Mouse (Mus musculus): Measurements from ENCODE around the gene Sema4g. TPM values are rescaled to one million over a fixed set of nuclear protein-coding genes. Genes with fewer than 3 reads are reported as not detected.

Sema4g gene
- total and polyA plus RNA-seq, 3 experiments = 0.15 to 0.47 TPM; not detected in 1

DNA sequence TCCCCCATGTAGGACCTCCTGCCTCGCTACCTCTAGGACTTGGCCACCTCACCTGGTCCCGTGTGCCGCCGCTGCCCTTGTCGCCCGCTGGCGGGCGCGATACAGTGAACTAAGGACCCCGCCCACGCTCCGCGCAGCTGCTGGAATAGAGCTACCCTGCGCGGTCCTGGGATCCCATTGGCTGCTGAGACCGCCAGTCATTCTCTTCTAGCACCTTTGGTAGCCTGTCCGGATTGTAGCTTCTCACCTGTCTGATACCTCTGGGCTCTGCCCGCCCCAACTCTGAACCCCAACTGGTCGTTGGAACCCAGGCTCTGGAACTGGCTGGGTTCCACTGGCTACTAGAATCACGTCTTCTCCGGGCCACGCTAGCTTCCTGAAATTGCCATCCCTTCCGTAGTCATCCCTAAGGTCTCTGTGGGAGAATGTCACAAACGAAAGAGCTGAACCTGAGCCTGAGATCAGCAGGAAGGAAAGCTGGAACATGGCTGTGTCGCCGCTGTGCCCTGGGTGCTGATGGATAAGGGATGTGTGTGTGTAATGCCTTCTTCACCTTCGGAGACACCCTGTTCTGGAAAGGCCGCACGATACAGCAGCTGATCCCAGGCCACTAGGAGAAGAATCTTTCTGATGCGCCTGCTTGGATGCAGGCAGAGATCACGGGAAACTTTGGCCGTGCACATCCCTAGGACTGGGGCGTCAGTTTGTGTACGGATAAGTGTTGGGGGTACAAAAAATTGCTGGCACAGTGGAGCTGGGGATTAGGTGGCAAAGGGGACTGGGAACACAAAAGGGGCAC lies 57.8 kb downstream of the Sema4g start:
- peak overlapping the region; percentile 35 for H3K27ac ChIP-seq (ENCODE audit: control insufficient read depth, low read depth, low read length)
- H3K9ac ChIP-seq (ENCODE audit: control insufficient read depth, low read depth, low read length, poor library complexity, severe bottlenecking) = peak overlapping the region; percentile 42
- peaks cover 5 to 13% of the 10 kb centered on the region in 2 experiments; a peak in 3 of 4 replicates for H3K4me1 ChIP-seq (ENCODE audit: control insufficient read depth in 1 of 2, insufficient read depth in 2 of 2, low read length in 2 of 2)
- H3K9me3 ChIP-seq (replicated peaks; ENCODE audit: insufficient read depth, low read length) = no peaks in the 10 kb centered on the region
- H3K27me3 ChIP-seq (ENCODE audit: control insufficient read depth in 1 of 2, insufficient read depth in 2 of 2, low read length in 2 of 2) = peaks cover 3 to 4% of the 10 kb centered on the region in 2 experiments; a peak in 2 of 4 replicates
- DNase-seq (ENCODE audit: low read depth, low spot score) = peak; percentile 93
- peaks cover 0 to 5% of the 10 kb centered on the region in 2 experiments; a peak in 1 of 4 replicates for H3K36me3 ChIP-seq (ENCODE audit: control insufficient read depth in 1 of 2, insufficient read depth in 2 of 2, low read length in 2 of 2)
- no peaks in the 10 kb centered on the region for H3K79me2 ChIP-seq (ENCODE audit: control insufficient read depth, insufficient read depth, low read length, poor library complexity)
- peak overlapping the region; percentile 63 to 69 for H3K4me3 ChIP-seq (ENCODE audit: control insufficient read depth in 1 of 2, insufficient read depth in 1 of 2, low read depth in 2 of 2, low read length in 2 of 2)
- TF ChIP-seq E2F4 (IDR thresholded peaks at IDR 0.05; ENCODE audit: borderline replicate concordance, low read depth, low read length) = no peak
- TF ChIP-seq ZNF384 (IDR thresholded peaks at IDR 0.05; ENCODE audit: low read depth, low read length) = no peak
- TF ChIP-seq SIN3A (IDR thresholded peaks at IDR 0.05; ENCODE audit: low read length) = no peak; the same call in 1 of the 2 replicates
- TF ChIP-seq USF1 (IDR thresholded peaks at IDR 0.05; ENCODE audit: low read depth, low read length) = no peak; the same call in 1 of the 2 replicates
- peak; percentile 67 for TF ChIP-seq MAX (IDR thresholded peaks at IDR 0.05; ENCODE audit: low read length)
- no peak for TF ChIP-seq RAD21 (IDR thresholded peaks at IDR 0.05; ENCODE audit: low read depth, low read length)
- peak; percentile 15 to 16; a peak in 1 of 4 replicates for TF ChIP-seq EP300 (IDR thresholded peaks at IDR 0.05; ENCODE audit: low read depth in 1 of 2, low read length in 2 of 2)
- TF ChIP-seq TCF12 (IDR thresholded peaks at IDR 0.05; ENCODE audit: low read depth, low read length) = peak; percentile 14; the same call in 1 of the 2 replicates
- no peak for TF ChIP-seq TAL1 (IDR thresholded peaks at IDR 0.05; ENCODE audit: low read length)
- no peak for TF ChIP-seq ZMIZ1 (IDR thresholded peaks at IDR 0.05; ENCODE audit: low read depth, low read length)
- no peak for TF ChIP-seq MEF2A (IDR thresholded peaks at IDR 0.05; ENCODE audit: extremely low read depth, insufficient replicate concordance, low read depth, low read length, poor library complexity, severe bottlenecking)
- no peak for TF ChIP-seq HCFC1 (IDR thresholded peaks at IDR 0.05; ENCODE audit: low read depth, low read length)
- no peak for TF ChIP-seq MAFK (IDR thresholded peaks at IDR 0.05; ENCODE audit: borderline replicate concordance, low read depth, low read length)
- TF ChIP-seq NELFE (IDR thresholded peaks at IDR 0.05; ENCODE audit: low read depth, low read length) = no peak
- TF ChIP-seq MYC (IDR thresholded peaks at IDR 0.05; ENCODE audit: low read depth, low read length) = no peak
- 0 out of 2 replicates have a peak, but pooled peaks have one; percentile 1 for TF ChIP-seq MYB (IDR thresholded peaks at IDR 0.05; ENCODE audit: low read depth, low read length)
- TF ChIP-seq TBP (IDR thresholded peaks at IDR 0.05; ENCODE audit: low read depth, low read length) = no peak
- no peak for TF ChIP-seq POLR2A (IDR thresholded peaks at IDR 0.05; ENCODE audit: control insufficient read depth in 1 of 2, insufficient read depth in 1 of 2, low read depth in 1 of 2, low read length in 2 of 2, poor library complexity in 1 of 2)
- no peak for TF ChIP-seq MXI1 (IDR thresholded peaks at IDR 0.05; ENCODE audit: low read depth, low read length)
- no peak for TF ChIP-seq KAT2A (conservative IDR thresholded peaks at IDR 0.05; ENCODE audit: low read depth, low read length)
- TF ChIP-seq UBTF (IDR thresholded peaks at IDR 0.05; ENCODE audit: borderline replicate concordance, insufficient read depth, low read depth, low read length) = no peak
- no peak for TF ChIP-seq ZKSCAN1 (IDR thresholded peaks at IDR 0.05; ENCODE audit: low read depth, low read length)
- TF ChIP-seq USF2 (IDR thresholded peaks at IDR 0.05; ENCODE audit: borderline replicate concordance in 1 of 2, insufficient read depth in 1 of 2, low read depth in 1 of 2, low read length in 2 of 2) = no peak
- no peak for TF ChIP-seq JUND (IDR thresholded peaks at IDR 0.05; ENCODE audit: low read depth, low read length)
- no peak for TF ChIP-seq MAZ (IDR thresholded peaks at IDR 0.05; ENCODE audit: low read depth, low read length)
- TF ChIP-seq SMC3 (IDR thresholded peaks at IDR 0.05; ENCODE audit: low read depth, low read length) = peak; percentile 16; the same call in 1 of the 2 replicates
- TF ChIP-seq CTCF (IDR thresholded peaks at IDR 0.05 in 2 of 3, conservative IDR thresholded peaks at IDR 0.05 in 1 of 3; ENCODE audit: control insufficient read depth in 1 of 3, insufficient read depth in 1 of 3, low read depth in 2 of 3, low read length in 3 of 3, poor library complexity in 1 of 3, severe bottlenecking in 1 of 3) = peak in 2 of 3 experiments; percentile 35 to 43; a peak in 4 of 6 replicates
- TF ChIP-seq BHLHE40 (IDR thresholded peaks at IDR 0.05; ENCODE audit: borderline replicate concordance, low read depth, low read length) = no peak
- no peak for TF ChIP-seq POLR2AphosphoS5 (IDR thresholded peaks at IDR 0.05; ENCODE audit: borderline replicate concordance, low read depth, low read length)
- TF ChIP-seq RCOR1 (IDR thresholded peaks at IDR 0.05; ENCODE audit: low read depth, low read length) = 0 out of 2 replicates have a peak, but pooled peaks have one; percentile 19
- TF ChIP-seq POLR2AphosphoS2 (IDR thresholded peaks at IDR 0.05; ENCODE audit: low read length) = no peak
- TF ChIP-seq ZC3H11A (IDR thresholded peaks at IDR 0.05; ENCODE audit: low read depth, low read length) = no peak
- TF ChIP-seq NRF1 (IDR thresholded peaks at IDR 0.05; ENCODE audit: insufficient read depth, low read depth, low read length, poor library complexity, severe bottlenecking) = peak; percentile 61
- TF ChIP-seq CHD1 (IDR thresholded peaks at IDR 0.05; ENCODE audit: low read depth, low read length) = no peak
- TF ChIP-seq GABPA (IDR thresholded peaks at IDR 0.05; ENCODE audit: low read depth, low read length) = no peak
